Mouse (Mus musculus) ES-E14 (cell line): ENCODE measurements at regions not wholly inside any gene's neighbourhood (a gene's known extent, or its start where the extent isn't known, plus 50 kb on each side); places are given as distances from the start of the nearest gene placed in this dataset.

ENCODE experiments used
- DNase-seq: peaks from one replicate; pipeline ENCODE4 v3.0.0-alpha.2; 2013; ENCODE audit warnings: low read depth, low spot score
- H3K27ac ChIP-seq: 2 replicates; pipeline ENCODE4 v1.5.1; 2012; ENCODE audit warnings: low read depth, mild to moderate bottlenecking, low read length, moderate library complexity, mixed read lengths; ENCODE audit not compliant: poor library complexity, insufficient read depth, severe bottlenecking
- H3K36me3 ChIP-seq: 2 replicates; pipeline ENCODE4 v1.6.1; 2012; ENCODE audit warnings: mild to moderate bottlenecking, low read length, moderate library complexity, mixed read lengths; ENCODE audit not compliant: control insufficient read depth, poor library complexity, insufficient read depth, severe bottlenecking
- H3K4me1 ChIP-seq, 2 experiments: fragments of 150-350 bp in 1 of 2; sonication (generic) in 1 of 2; 2 replicates each; pipeline ENCODE4 v1.6.1; 2012; ENCODE audit warnings: low read length in 2 of 2, mild to moderate bottlenecking in 1 of 2, mixed read lengths in 1 of 2; ENCODE audit not compliant: control insufficient read depth in 2 of 2, insufficient read depth in 2 of 2, poor library complexity in 1 of 2
- H3K4me3 ChIP-seq, 2 experiments: fragments of 150-350 bp in 1 of 2; sonication (generic) in 1 of 2; 2 replicates each; pipeline ENCODE4 v1.5.1; 2012; ENCODE audit warnings: low read length in 2 of 2, low read depth in 1 of 2, mild to moderate bottlenecking in 1 of 2, mixed read lengths in 1 of 2; ENCODE audit not compliant: insufficient read depth in 1 of 2, poor library complexity in 1 of 2, severe bottlenecking in 1 of 2
- H3K9ac ChIP-seq: 2 replicates; pipeline ENCODE4 v1.6.1; 2012; ENCODE audit warnings: low read depth, mild to moderate bottlenecking, low read length, mixed read lengths; ENCODE audit not compliant: poor library complexity, insufficient read depth, severe bottlenecking
- H3K9me3 ChIP-seq: fragments of 150-350 bp; sonication (generic); 2 replicates; pipeline ENCODE4 v1.6.1; 2012; ENCODE audit warnings: low read depth, mild to moderate bottlenecking, low read length; ENCODE audit not compliant: control insufficient read depth, insufficient read depth
- CHD2 ChIP-seq: IDR thresholded peaks from 2 replicates; pipeline ENCODE4 v1.6.1; 2014; ENCODE audit warnings: mild to moderate bottlenecking, low read depth, low read length, inconsistent platforms
- HCFC1 ChIP-seq: IDR thresholded peaks from 2 replicates; pipeline ENCODE4 v1.6.1; 2012; ENCODE audit warnings: low read length, inconsistent platforms, borderline replicate concordance; ENCODE audit not compliant: insufficient read depth
- MAFK ChIP-seq: IDR thresholded peaks from 2 replicates; pipeline ENCODE4 v1.6.1; 2014; ENCODE audit warnings: mild to moderate bottlenecking, low read depth, low read length, inconsistent platforms; ENCODE audit not compliant: insufficient read depth
- ZC3H11A ChIP-seq: IDR thresholded peaks from 2 replicates; pipeline ENCODE4 v1.6.1; 2012; ENCODE audit warnings: low read depth, mild to moderate bottlenecking, inconsistent platforms, low read length, borderline replicate concordance
- ZNF384 ChIP-seq: IDR thresholded peaks from 2 replicates; pipeline ENCODE4 v1.6.1; 2012; ENCODE audit warnings: low read depth, low read length, inconsistent platforms
- in situ Hi-C, 2 experiments: fragments of 600-800 bp; cut with MboI; formaldehyde crosslinking; loops; one replicate each; pipeline ENCODE4 v1.15.1; 2025; ENCODE audit warnings: low sequenced_read_pairs in 2 of 2, inconsistent platforms in 1 of 2; ENCODE audit not compliant: unreplicated experiment in 2 of 2

- Histone ChIP-seq H3K4me3 (no peak overlapping the region), H3K27ac (no peak overlapping the region), H3K36me3 (no peaks in the 10 kb centered on the region), H3K9me3 (no peaks in the 10 kb centered on the region), H3K9ac (no peak overlapping the region), H3K4me1 (no peaks in the 10 kb centered on the region)
- no peak for TF ChIP-seq ZNF384
- no peak for TF ChIP-seq HCFC1
- no peak for TF ChIP-seq MAFK
- TF ChIP-seq ZC3H11A: no peak
- no peak for TF ChIP-seq CHD2
- in situ Hi-C loops: no loop called here
- no peak for DNase-seq
Observed at GRCm38 (mm10) chr5:28819091-28819490, 352.0 kb upstream of the Shh start.

GRCm38 (mm10) chr5:28807950-28808349 is 340.9 kb upstream of the Shh start:
- TF ChIP-seq ZC3H11A (no peak), ZNF384 (no peak), CHD2 (no peak), HCFC1 (no peak), MAFK (no peak)
- Histone ChIP-seq H3K9ac (no peak overlapping the region), H3K4me1 (no peaks in the 10 kb centered on the region), H3K27ac (no peak overlapping the region), H3K9me3 (no peaks in the 10 kb centered on the region), H3K36me3 (no peaks in the 10 kb centered on the region), H3K4me3 (no peak overlapping the region)
- DNase-seq: no peak
- in situ Hi-C loops: no loop called here

DNA sequence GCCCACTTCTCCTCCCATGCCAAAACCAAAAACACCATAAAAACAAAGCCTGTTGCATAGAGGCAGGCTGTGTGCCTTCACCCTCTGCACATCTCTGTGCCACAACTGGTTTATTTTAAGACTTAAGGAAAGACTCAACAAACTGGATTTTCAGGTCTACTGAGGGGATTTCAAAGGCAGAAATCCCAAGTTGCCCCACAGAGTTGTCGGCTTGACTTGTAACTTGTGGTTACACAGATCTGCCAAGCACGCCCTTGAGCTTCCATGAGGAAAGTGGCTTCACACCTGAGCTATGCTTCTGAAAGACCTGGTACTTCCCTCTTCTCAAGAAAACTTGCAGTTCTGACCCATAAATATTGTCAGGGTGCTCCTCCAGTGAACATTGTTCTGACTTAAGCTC is 332.4 kb upstream of the Shh start:
- H3K4me3 ChIP-seq: no peak overlapping the region
- H3K4me1 ChIP-seq: no peaks in the 10 kb centered on the region
- DNase-seq: no peak
- no peak overlapping the region for H3K27ac ChIP-seq
- no peaks in the 10 kb centered on the region for H3K9me3 ChIP-seq
- H3K36me3 ChIP-seq: no peaks in the 10 kb centered on the region
- in situ Hi-C loops: no loop called here
- TF ChIP-seq ZNF384: no peak
- TF ChIP-seq MAFK: no peak
- TF ChIP-seq CHD2: no peak
- TF ChIP-seq ZC3H11A: no peak
- no peak for TF ChIP-seq HCFC1
- no peak overlapping the region for H3K9ac ChIP-seq

DNA sequence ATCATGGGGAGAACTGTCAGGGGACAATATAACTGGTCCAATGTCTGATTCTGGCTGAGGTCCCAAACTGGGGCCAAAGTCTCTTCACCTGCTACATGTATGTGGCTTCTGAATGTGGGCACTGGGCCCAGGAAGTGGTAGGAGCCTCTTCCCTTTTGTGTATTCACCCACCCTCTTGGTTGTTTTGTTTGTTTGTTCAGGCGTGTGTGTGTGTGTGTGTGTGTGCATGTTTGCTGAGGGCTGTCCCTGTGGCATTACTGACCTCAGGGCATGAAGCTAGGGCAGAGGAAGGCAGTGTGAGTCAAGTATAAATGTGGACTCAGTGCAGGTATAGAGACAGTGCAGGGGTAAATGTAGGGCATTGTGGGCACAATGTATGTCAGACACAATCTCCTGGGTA is 331.3 kb upstream of the Shh start:
- Histone ChIP-seq H3K4me1 (no peaks in the 10 kb centered on the region), H3K9me3 (no peaks in the 10 kb centered on the region), H3K9ac (no peak overlapping the region), H3K4me3 (no peak overlapping the region), H3K36me3 (no peaks in the 10 kb centered on the region), H3K27ac (no peak overlapping the region)
- in situ Hi-C loops: no loop called here
- DNase-seq: no peak
- TF ChIP-seq HCFC1 (no peak), ZC3H11A (no peak), ZNF384 (no peak), MAFK (no peak), CHD2 (no peak)

GRCm38 (mm10) chr5:28795130-28795758 is 328.2 kb upstream of the Shh start:
- Histone ChIP-seq H3K9ac (no peak overlapping the region), H3K27ac (no peak overlapping the region), H3K36me3 (no peaks in the 10 kb centered on the region), H3K4me1 (no peaks in the 10 kb centered on the region), H3K9me3 (no peaks in the 10 kb centered on the region), H3K4me3 (no peak overlapping the region)
- TF ChIP-seq ZC3H11A (no peak), HCFC1 (no peak), CHD2 (no peak), ZNF384 (no peak), MAFK (no peak)
- in situ Hi-C loops: no loop called here
- no peak for DNase-seq
